Comparison of ENCODE assay signal across 19 mouse cellular contexts in genomic region chr10:62220732-62221514, GRCm38 (mm10). TPM values are rescaled to one million over a fixed set of nuclear protein-coding genes. Genes with fewer than 3 reads are reported as not detected.
DNase-seq lines count a peak whose midpoint lies in the region; ATAC-seq and TF ChIP-seq lines count a peak whose summit lies in the region.
"Had no signal": no experiment of that assay in that cellular context is flagged by ENCODE, and none has a peak within 500 bp of the region (broad histone marks: within the 10 kb centered on the region; RNA-seq: fewer than 3 reads in every experiment).

No protein-coding gene starts in this region.

- H3K4me3 ChIP-seq in kidney, embryonic 14.5 days (ENCODE audit: low read length) = no peak overlapping the region
- H3K4me3 ChIP-seq in intestine, embryonic 15.5 days (replicated peaks) = no peak overlapping the region
- H3K4me3 ChIP-seq in small intestine, adult 2 months (ENCODE audit: low read depth, low read length) = peak overlapping the region; percentile 25; the same call in 1 of the 2 replicates
- H3K4me3 ChIP-seq: heart, embryonic 15.5 days; hindbrain, embryonic 12.5 days; midbrain, embryonic 13.5 days had no signal

- intact Hi-C loops in left cerebral cortex, postnatal 14 days (cut with DNase I) = no loop called here

- no peaks in the 10 kb centered on the region for H3K27me3 ChIP-seq in kidney, embryonic 14.5 days (ENCODE audit: control insufficient read depth, insufficient read depth, low read length)
- no peaks in the 10 kb centered on the region for H3K27me3 ChIP-seq in intestine, embryonic 15.5 days (replicated peaks)
- H3K27me3 ChIP-seq in small intestine, adult 2 months (ENCODE audit: control insufficient read depth, insufficient read depth, low read length) = no peaks in the 10 kb centered on the region
- H3K27me3 ChIP-seq: heart, embryonic 15.5 days; hindbrain, embryonic 12.5 days; midbrain, embryonic 13.5 days had no signal

- no peak for TF ChIP-seq POLR2A in small intestine, adult 2 months (IDR thresholded peaks at IDR 0.05; ENCODE audit: low read depth, low read length)

- H3K9ac ChIP-seq in kidney, embryonic 14.5 days (ENCODE audit: low read depth, low read length) = no peak overlapping the region
- H3K9ac ChIP-seq in intestine, embryonic 15.5 days = no peak overlapping the region
- H3K9ac ChIP-seq: heart, embryonic 15.5 days; hindbrain, embryonic 12.5 days; midbrain, embryonic 13.5 days had no signal

- 68% methylated on average over 8 of the region's 8 CpGs for WGBS in kidney, embryonic 14.5 days
- WGBS in intestine, embryonic 15.5 days = 58% methylated on average over 8 of the region's 8 CpGs
- WGBS in small intestine, adult 2 months = 24% methylated on average over 8 of the region's 8 CpGs

- peak; percentile 62 for DNase-seq in kidney, adult 11 months
- peak; percentile 59 for DNase-seq in kidney, postnatal 14 days
- DNase-seq in left cerebral cortex, postnatal 14 days (ENCODE audit: low spot score in 2 of 2) = no peak
- DNase-seq in right cerebral cortex, postnatal 10 days (ENCODE audit: low spot score in 2 of 2) = no peak
- DNase-seq: adrenal gland, postnatal 25 days; cerebellum, postnatal 10 days; heart, adult 11 months; layer of hippocampus, postnatal 36 days; left cerebral cortex, postnatal 4 days; right cerebral cortex, postnatal 14 days had no signal

- no peak overlapping the region for H3K4me2 ChIP-seq in kidney, embryonic 14.5 days (replicated peaks; ENCODE audit: low read depth, low read length)
- H3K4me2 ChIP-seq in intestine, embryonic 15.5 days (replicated peaks) = peak overlapping the region; percentile 44
- H3K4me2 ChIP-seq: heart, embryonic 15.5 days; hindbrain, embryonic 12.5 days; midbrain, embryonic 13.5 days had no signal

- no peaks in the 10 kb centered on the region for H3K9me3 ChIP-seq in kidney, embryonic 14.5 days (ENCODE audit: control insufficient read depth, low read length)
- H3K9me3 ChIP-seq in intestine, embryonic 15.5 days = no peaks in the 10 kb centered on the region
- H3K9me3 ChIP-seq: heart, embryonic 15.5 days; hindbrain, embryonic 12.5 days; midbrain, embryonic 13.5 days had no signal

- H3K27ac ChIP-seq in kidney, embryonic 14.5 days (ENCODE audit: low read depth, low read length) = no peak overlapping the region
- H3K27ac ChIP-seq in intestine, embryonic 15.5 days = peak overlapping the region; percentile 86
- H3K27ac ChIP-seq in small intestine, adult 2 months (ENCODE audit: insufficient read depth, low read depth, low read length) = peak overlapping the region; percentile 99
- H3K27ac ChIP-seq: heart, embryonic 15.5 days; hindbrain, embryonic 12.5 days; macrophage; midbrain, embryonic 13.5 days had no signal

- H3K36me3 ChIP-seq in kidney, embryonic 14.5 days (ENCODE audit: control insufficient read depth, insufficient read depth, low read length) = no peaks in the 10 kb centered on the region
- H3K36me3 ChIP-seq in intestine, embryonic 15.5 days = no peaks in the 10 kb centered on the region
- 0 out of 2 replicates have a peak, but pooled peaks cover 2% of the 10 kb centered on the region for H3K36me3 ChIP-seq in small intestine, adult 2 months (ENCODE audit: control insufficient read depth, insufficient read depth, low read length)
- H3K36me3 ChIP-seq: heart, embryonic 15.5 days; hindbrain, embryonic 12.5 days; midbrain, embryonic 13.5 days had no signal

- no peak for ATAC-seq in kidney, embryonic 14.5 days (ENCODE audit: low FRiP score, low TSS enrichment)
- ATAC-seq in intestine, embryonic 15.5 days = peak; percentile 87
- ATAC-seq in megakaryocyte progenitor cell, adult 5-6 weeks (replicated peaks; ENCODE audit: poor library complexity) = no peak
- ATAC-seq: forebrain, embryonic 14.5 days; midbrain, embryonic 13.5 days had no signal

- H3K4me1 ChIP-seq in kidney, embryonic 14.5 days (ENCODE audit: control insufficient read depth, insufficient read depth, low read length) = peaks cover 14% of the 10 kb centered on the region
- H3K4me1 ChIP-seq in intestine, embryonic 15.5 days (replicated peaks) = peaks cover 43% of the 10 kb centered on the region
- H3K4me1 ChIP-seq in small intestine, adult 2 months (ENCODE audit: control insufficient read depth, insufficient read depth, insufficient read length, low read length) = peaks cover 52% of the 10 kb centered on the region
- H3K4me1 ChIP-seq: heart, embryonic 15.5 days; hindbrain, embryonic 12.5 days; midbrain, embryonic 13.5 days had no signal

- no peak for TF ChIP-seq CTCF in small intestine, adult 2 months (IDR thresholded peaks at IDR 0.05; ENCODE audit: extremely low read depth, insufficient read length, insufficient replicate concordance, low read depth, low read length)

RNA-seq across cellular contexts. Expression of gene Tspan15, which starts 10.1 kb away (rescaled TPM):
- 31.4 and 36.0 TPM in 2 replicates for polyA plus RNA-seq in kidney, embryonic 14.5 days (2014; fragmentation: Nextera tagmentation; extraction: Ambion mirVana)
- polyA plus RNA-seq in intestine, embryonic 15.5 days (2015; fragmentation: Nextera tagmentation; extraction: Ambion mirVana) = 57.0 and 66.9 TPM in 2 replicates
- 179 and 504 TPM in 2 replicates for polyA plus RNA-seq in small intestine, adult 2 months (2012; rRNA removed)
- 1 to 10 TPM; 8.4 to 8.7 TPM for total RNA-seq in left cerebral cortex, postnatal 14 days (2021)
- 0.15 and 0.49 TPM in 2 replicates for total RNA-seq in megakaryocyte progenitor cell, adult 5-6 weeks (2015)
- total RNA-seq in megakaryocyte progenitor cell, adult 5-6 weeks (2017) = 0.21 TPM in 1 of 2 replicates, not detected in the other
- polyA plus RNA-seq: macrophage had no signal

RNA-seq across cellular contexts. Expression of gene Tacr2, which starts 31.3 kb away (rescaled TPM):
- not detected in 2 replicates for polyA plus RNA-seq in kidney, embryonic 14.5 days (2014; fragmentation: Nextera tagmentation; extraction: Ambion mirVana)
- polyA plus RNA-seq in intestine, embryonic 15.5 days (2015; fragmentation: Nextera tagmentation; extraction: Ambion mirVana) = 0.44 and 0.72 TPM in 2 replicates
- polyA plus RNA-seq in small intestine, adult 2 months (2012; rRNA removed) = 3.8 and 7.7 TPM in 2 replicates
- under 1 TPM; 0.15 to 0.19 TPM for total RNA-seq in left cerebral cortex, postnatal 14 days (2021)
- not detected in 2 replicates for total RNA-seq in megakaryocyte progenitor cell, adult 5-6 weeks (2015)
- not detected in 2 replicates for total RNA-seq in megakaryocyte progenitor cell, adult 5-6 weeks (2017)
- total RNA-seq: layer of hippocampus, postnatal 36 days; left cerebral cortex, postnatal 4 days had no signal
- polyA plus RNA-seq: forebrain, embryonic 14.5 days; heart, embryonic 15.5 days; hindbrain, embryonic 12.5 days; macrophage; midbrain, embryonic 13.5 days had no signal

Comparison
In these comparisons a context has a peak if more than half of its experiments do, and no peak if none do; other contexts are left out.
1. DNase-seq: peak in kidney, adult 11 months (single experiment) and kidney, postnatal 14 days (single experiment); none in left cerebral cortex, postnatal 14 days (0 of 2) and right cerebral cortex, postnatal 10 days (0 of 2).